Mouse (Mus musculus) small intestine, adult 2 months (tissue): ENCODE measurements around the gene Rab12. TPM values are rescaled to one million over a fixed set of nuclear protein-coding genes. Genes with fewer than 3 reads are reported as not detected.

Source experiments
- H3K27ac ChIP-seq: fragments of 200-500 bp; 2 replicates; pipeline ENCODE4 v1.5.1; 2012; ENCODE audit warnings: low read depth, low read length, control low read depth, inconsistent platforms; ENCODE audit not compliant: insufficient read depth
- H3K27me3 ChIP-seq: fragments of 200-500 bp; 2 replicates; pipeline ENCODE4 v1.6.1; 2012; ENCODE audit warnings: mild to moderate bottlenecking, moderate library complexity, low read length, inconsistent platforms; ENCODE audit not compliant: control insufficient read depth, insufficient read depth
- H3K36me3 ChIP-seq: fragments of 200-500 bp; 2 replicates; pipeline ENCODE4 v1.6.1; 2012; ENCODE audit warnings: mild to moderate bottlenecking, low read length, control low read depth, inconsistent platforms; ENCODE audit not compliant: control insufficient read depth, insufficient read depth
- H3K4me1 ChIP-seq: fragments of 200-500 bp; 2 replicates; pipeline ENCODE4 v1.6.1; 2012; ENCODE audit warnings: low read length, inconsistent platforms, mixed read lengths; ENCODE audit not compliant: control insufficient read depth, insufficient read depth, insufficient read length
- H3K4me3 ChIP-seq: fragments of 200-500 bp; 2 replicates; pipeline ENCODE4 v1.5.1; 2012; ENCODE audit warnings: low read depth, mild to moderate bottlenecking, control low read depth, inconsistent platforms, low read length, moderate library complexity
- CTCF ChIP-seq: fragments of 200-500 bp; IDR thresholded peaks from 2 replicates; pipeline ENCODE4 v1.5.1; 2012; ENCODE audit warnings: low read depth, mild to moderate bottlenecking, control low read depth, inconsistent platforms, low read length, moderate library complexity, mixed read lengths; ENCODE audit not compliant: insufficient replicate concordance, insufficient read length; ENCODE audit errors: extremely low read depth
- POLR2A ChIP-seq: fragments of 200-500 bp; IDR thresholded peaks from 2 replicates; pipeline ENCODE4 v1.6.1; 2012; ENCODE audit warnings: low read depth, mild to moderate bottlenecking, control low read depth, inconsistent platforms, low read length, moderate library complexity
- WGBS: fragments of 180-500 bp; shearing (Covaris S2); methylation state at CpG from one replicate; pipeline ENCODE4 v1.1.7; 2018; 5-methylcytosine and 5-hydroxymethylcytosine counted together
- polyA plus RNA-seq: library from polyadenylated mRNA; depleted of rRNA; stranded (reverse); fragments of >200 nt; gene quantifications from 2 replicates; pipeline ENCODE4 v1.2.3, GENCODE M21; 2012; rRNA removed

The Rab12 gene
- 9.3 and 25.7 TPM in 2 replicates for polyA plus RNA-seq

DNA sequence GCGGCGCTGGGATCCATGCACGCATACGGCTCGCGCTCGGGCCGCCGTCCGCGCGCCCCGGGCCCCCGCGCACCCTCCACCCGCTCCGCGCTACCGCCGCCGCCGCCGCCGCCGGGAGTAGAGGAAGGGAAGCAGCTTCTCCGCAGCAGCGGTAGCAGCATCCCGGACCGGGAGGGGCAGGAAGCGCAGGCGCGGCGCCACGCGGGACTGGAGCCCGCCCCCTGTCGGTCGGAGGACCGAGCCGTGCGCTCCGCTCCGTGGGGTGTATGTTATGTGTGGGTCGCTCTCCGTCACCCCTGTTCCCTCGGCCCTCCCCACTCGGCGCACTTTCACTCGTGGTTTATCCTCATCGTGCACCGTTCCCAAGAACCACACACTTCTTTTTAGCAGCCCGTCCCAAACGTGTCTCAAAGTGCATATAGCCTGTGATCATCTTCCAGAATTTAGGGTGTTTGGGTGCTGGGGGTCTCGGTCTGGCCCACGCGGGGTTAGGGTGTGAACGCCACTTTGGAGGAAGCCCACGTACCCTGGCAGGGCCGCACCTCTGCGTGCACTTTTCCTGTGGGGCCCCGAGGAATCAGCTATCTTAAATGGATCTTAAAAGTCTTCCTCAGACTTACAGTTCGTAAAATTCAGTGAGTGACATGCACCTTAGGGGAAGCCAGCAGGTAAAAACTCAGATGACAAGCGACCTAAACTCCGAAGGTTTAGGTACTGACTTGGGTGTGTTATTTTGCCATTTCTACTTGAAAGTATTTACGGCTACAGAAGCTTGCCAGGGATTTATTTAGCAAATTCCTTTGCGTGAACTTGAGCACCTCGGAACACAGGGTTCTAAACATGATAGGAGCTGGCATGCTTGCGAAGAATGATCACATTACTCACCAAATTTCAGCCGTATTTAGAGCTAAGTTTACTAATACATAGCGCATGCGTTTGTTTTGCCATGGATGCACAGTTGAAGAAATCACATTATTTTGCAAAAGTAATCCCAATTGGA, at the start of gene Rab12:
Rab12 (minus strand) TSS at position 176 of the 1,000 bp plus-strand sequence.
- 4% methylated on average over 71 of the region's 71 CpGs for WGBS
- Histone ChIP-seq H3K27me3 (no peaks in the 10 kb centered on the region), H3K27ac (no peak within 1 kb of the TSS), H3K4me3 (peak within 1 kb of the TSS; percentile 98), H3K36me3 (no peaks in the 10 kb centered on the region), H3K4me1 (peaks cover 10% of the 10 kb centered on the region)
- peak; percentile 88 for TF ChIP-seq CTCF
- no peak; the same call in 1 of the 2 replicates for TF ChIP-seq POLR2A

DNA sequence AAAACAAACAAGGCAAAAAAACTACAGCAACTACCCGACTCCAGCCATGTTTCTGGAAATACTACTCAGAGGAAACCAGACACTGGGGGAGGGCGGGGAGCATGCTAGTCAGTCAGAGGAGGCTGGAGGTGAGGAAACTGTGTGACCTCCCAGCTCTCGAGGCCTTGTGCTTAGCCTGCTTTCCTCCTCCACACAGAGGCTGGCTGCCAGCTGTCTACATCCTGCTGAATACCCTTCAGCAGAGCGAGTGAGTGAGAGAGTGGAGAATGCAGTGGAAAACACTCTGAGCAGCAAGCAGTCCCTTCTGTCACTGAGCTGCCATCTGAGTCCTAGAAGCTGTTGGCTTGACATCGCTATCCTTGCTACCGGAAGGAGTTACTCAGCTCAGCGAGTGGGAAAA, 44.7 kb upstream of the Rab12 start:
- no peaks in the 10 kb centered on the region for H3K27me3 ChIP-seq
- H3K4me3 ChIP-seq = no peak overlapping the region
- H3K36me3 ChIP-seq = peaks cover 9% of the 10 kb centered on the region
- 64% methylated on average over 7 of the region's 7 CpGs for WGBS
- H3K27ac ChIP-seq = no peak overlapping the region
- TF ChIP-seq POLR2A (no peak), CTCF (no peak)
- H3K4me1 ChIP-seq = no peaks in the 10 kb centered on the region; the same call in 1 of the 2 replicates

DNA sequence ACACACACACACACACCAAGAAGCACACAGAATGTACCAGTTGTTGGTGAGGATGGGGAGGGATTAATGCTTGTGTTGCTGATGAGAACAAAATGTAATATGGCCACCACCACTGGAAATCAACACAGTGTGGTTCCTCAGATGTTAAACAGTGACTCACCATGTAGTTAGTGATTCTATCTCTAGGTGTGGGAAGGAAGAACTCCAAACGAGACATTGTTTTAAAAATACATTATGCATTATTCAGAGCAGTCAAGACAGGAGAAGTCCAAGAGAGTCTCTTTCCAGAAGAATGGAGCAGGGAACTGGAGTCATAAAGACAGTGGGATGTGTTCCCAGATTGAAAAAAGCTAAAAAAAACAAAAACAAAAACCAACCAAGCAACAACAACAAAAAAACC, 44.0 kb upstream of the Rab12 start:
- Histone ChIP-seq H3K4me3 (no peak overlapping the region), H3K4me1 (no peaks in the 10 kb centered on the region), H3K27ac (no peak overlapping the region), H3K36me3 (peaks cover 15% of the 10 kb centered on the region), H3K27me3 (no peaks in the 10 kb centered on the region)
- WGBS = 65% methylated on average over 1 of the region's 1 CpGs
- TF ChIP-seq CTCF = no peak
- TF ChIP-seq POLR2A = no peak

DNA sequence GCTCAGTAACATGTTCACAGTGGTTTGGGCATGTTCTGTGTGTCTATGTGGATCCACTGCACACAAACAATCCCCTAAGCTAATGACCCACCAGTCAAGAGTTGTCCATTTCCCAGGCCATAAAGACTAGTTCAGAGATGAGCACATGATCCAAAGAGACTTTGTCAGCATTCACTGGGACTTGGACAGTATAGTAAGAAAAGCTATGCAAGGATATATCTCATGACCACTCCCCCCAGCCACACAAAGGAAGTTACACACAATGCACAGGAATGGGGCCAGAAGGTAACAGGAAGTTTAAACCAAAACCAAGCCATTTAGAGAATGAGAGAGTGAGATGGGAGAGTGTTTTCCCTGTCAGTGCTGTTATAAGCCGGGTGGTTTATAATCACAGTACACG, 41.9 kb upstream of the Rab12 start:
- 26% methylated on average over 2 of the region's 2 CpGs for WGBS
- Histone ChIP-seq H3K27me3 (no peaks in the 10 kb centered on the region), H3K4me1 (no peaks in the 10 kb centered on the region), H3K36me3 (peaks cover 30% of the 10 kb centered on the region), H3K27ac (no peak overlapping the region), H3K4me3 (no peak overlapping the region)
- TF ChIP-seq CTCF (no peak), POLR2A (no peak)

DNA sequence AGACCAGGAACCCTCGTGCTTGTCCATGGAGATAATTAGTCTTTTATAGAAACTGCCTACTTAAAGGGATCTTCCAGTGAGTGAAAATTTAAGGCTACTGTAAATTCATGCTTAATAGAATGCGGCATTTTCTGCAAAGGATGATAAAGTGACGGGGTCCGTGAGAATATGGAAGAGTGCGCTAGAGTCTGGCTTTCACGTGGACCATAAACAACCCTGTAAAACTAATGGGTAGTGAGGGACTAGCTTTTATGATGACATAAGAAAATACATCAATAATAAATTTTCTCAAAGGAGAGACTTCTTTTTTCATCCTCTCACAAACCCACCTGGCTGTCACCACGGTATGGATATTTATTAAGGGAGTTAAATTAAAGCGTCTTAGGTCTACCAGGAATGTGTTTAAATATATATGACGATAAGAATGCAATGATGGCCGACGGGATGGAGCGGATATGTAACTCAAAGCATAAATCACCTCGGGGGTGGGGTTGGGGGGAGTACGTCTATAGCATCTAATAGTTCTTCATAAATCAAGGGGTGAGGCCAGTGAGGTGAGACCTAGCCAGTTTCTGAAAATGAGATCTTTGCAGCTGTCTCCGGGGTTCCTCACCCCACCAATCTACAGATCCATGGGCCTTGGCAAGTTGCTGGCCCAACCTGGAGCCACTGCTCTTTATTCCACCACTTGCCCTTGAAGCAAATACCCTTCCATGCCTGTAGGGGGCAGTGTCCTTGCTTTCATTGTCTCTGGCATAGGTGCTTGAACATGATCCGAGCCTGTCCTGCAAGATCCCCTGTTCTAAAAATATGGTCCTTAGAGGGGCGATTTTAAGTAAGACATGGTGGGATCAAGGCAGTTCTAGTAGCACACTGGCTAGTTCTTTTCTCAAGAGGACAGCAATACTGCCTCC, 39.1 kb upstream of the Rab12 start:
- Histone ChIP-seq H3K4me3 (no peak overlapping the region), H3K27ac (no peak overlapping the region), H3K4me1 (no peaks in the 10 kb centered on the region), H3K36me3 (peaks cover 46% of the 10 kb centered on the region), H3K27me3 (no peaks in the 10 kb centered on the region)
- 89% methylated on average over 17 of the region's 17 CpGs for WGBS
- peak; percentile 57; the same call in 1 of the 2 replicates for TF ChIP-seq CTCF
- TF ChIP-seq POLR2A = no peak

DNA sequence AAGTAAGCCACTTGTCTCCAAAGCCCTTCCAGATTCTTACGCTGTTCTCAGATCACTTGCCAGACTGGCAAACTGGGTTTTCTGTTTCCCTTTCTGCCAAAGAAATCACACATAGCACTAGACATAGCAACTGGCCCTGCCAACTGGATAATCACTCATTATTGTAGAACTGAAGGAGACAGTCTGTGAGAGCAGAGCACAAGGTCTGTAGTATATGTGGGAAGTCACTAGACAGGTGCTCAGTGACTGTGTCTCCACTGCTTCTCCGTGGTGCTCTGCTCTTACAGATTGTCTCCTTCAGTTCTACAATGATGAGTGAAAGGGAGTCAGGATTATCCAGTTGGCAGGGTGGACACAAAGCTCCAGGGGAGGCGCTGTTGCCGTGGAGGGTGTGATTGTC, 33.2 kb upstream of the Rab12 start:
- H3K27me3 ChIP-seq = no peaks in the 10 kb centered on the region
- 77% methylated on average over 4 of the region's 4 CpGs for WGBS
- peaks cover 35% of the 10 kb centered on the region for H3K36me3 ChIP-seq
- no peaks in the 10 kb centered on the region for H3K4me1 ChIP-seq
- TF ChIP-seq POLR2A (no peak), CTCF (no peak)
- no peak overlapping the region for H3K27ac ChIP-seq
- H3K4me3 ChIP-seq = no peak overlapping the region
